Mouse (Mus musculus): Measurements from ENCODE around the gene Dgcr2.

Gene Dgcr2

GRCm38 (mm10) chr16:17911052-17911595 lies 12.8 kb upstream of the Dgcr2 start, which contains the start of gene Ess2:
TSS of gene Ess2 (minus strand) at chr16:17911348.
- DNase-seq (ENCODE audit: low spot score), result peak; percentile 70

- no peak for DNase-seq (ENCODE audit: low spot score)
Measured at GRCm38 (mm10) chr16:17896091-17896490, 2.3 kb downstream of the Dgcr2 start.

GRCm38 (mm10) chr16:17893923-17894322 lies 4.4 kb downstream of the Dgcr2 start, which contains the start of gene Tssk1:
TSS of gene Tssk1 (plus strand) at chr16:17894223.
- DNase-seq (ENCODE audit: low spot score), result no peak

GRCm38 (mm10) chr16:17892606-17893005 lies 5.8 kb downstream of the Dgcr2 start:
- no peak for DNase-seq (ENCODE audit: low spot score)

- DNase-seq (ENCODE audit: low spot score), result peak; percentile 99
Measured at GRCm38 (mm10) chr16:17891567-17891959, 6.8 kb downstream of the Dgcr2 start, which contains the start of gene Gm20518. TSS of gene Gm20518 (minus strand) at chr16:17891671.

- peak; percentile 70 for DNase-seq (ENCODE audit: low spot score)
Measured at GRCm38 (mm10) chr16:17890917-17891566, 7.3 kb downstream of the Dgcr2 start.

GRCm38 (mm10) chr16:17890342-17890727 lies 8.0 kb downstream of the Dgcr2 start:
- no peak for DNase-seq (ENCODE audit: low spot score)

- no peak for DNase-seq (ENCODE audit: low spot score)
Measured at GRCm38 (mm10) chr16:17889689-17890341, 8.5 kb downstream of the Dgcr2 start.

GRCm38 (mm10) chr16:17884116-17884515 lies 14.2 kb downstream of the Dgcr2 start:
- no peak for DNase-seq (ENCODE audit: low spot score)

- no peak for DNase-seq (ENCODE audit: low spot score)
Measured at GRCm38 (mm10) chr16:17882196-17882595, 16.2 kb downstream of the Dgcr2 start.

- DNase-seq (ENCODE audit: low spot score), result no peak
Measured at GRCm38 (mm10) chr16:17879571-17879970, 18.8 kb downstream of the Dgcr2 start.

- no peak for DNase-seq (ENCODE audit: low spot score)
Measured at GRCm38 (mm10) chr16:17876096-17876495, 22.3 kb downstream of the Dgcr2 start.

- DNase-seq (ENCODE audit: low spot score), result no peak
Measured at GRCm38 (mm10) chr16:17875174-17875573, 23.2 kb downstream of the Dgcr2 start.

GRCm38 (mm10) chr16:17872995-17873394 lies 25.4 kb downstream of the Dgcr2 start:
- DNase-seq (ENCODE audit: low spot score), result no peak

GRCm38 (mm10) chr16:17871248-17871647 lies 27.1 kb downstream of the Dgcr2 start:
- DNase-seq (ENCODE audit: low spot score), result no peak

GRCm38 (mm10) chr16:17865770-17866169 lies 32.6 kb downstream of the Dgcr2 start:
- peak; percentile 34 for DNase-seq (ENCODE audit: low spot score)

GRCm38 (mm10) chr16:17865293-17865692 lies 33.1 kb downstream of the Dgcr2 start:
- no peak for DNase-seq (ENCODE audit: low spot score)

- DNase-seq (ENCODE audit: low spot score), result no peak
Measured at GRCm38 (mm10) chr16:17858592-17858991, 39.8 kb downstream of the Dgcr2 start.

- no peak for DNase-seq (ENCODE audit: low spot score)
Measured at GRCm38 (mm10) chr16:17857157-17857556, 41.2 kb downstream of the Dgcr2 start.

GRCm38 (mm10) chr16:17853263-17853662 lies 45.1 kb downstream of the Dgcr2 start:
- DNase-seq (ENCODE audit: low spot score), result no peak

GRCm38 (mm10) chr16:17851860-17852259 lies 46.5 kb downstream of the Dgcr2 start:
- DNase-seq (ENCODE audit: low spot score), result no peak

GRCm38 (mm10) chr16:17851331-17851730 lies 47.0 kb downstream of the Dgcr2 start:
- no peak for DNase-seq (ENCODE audit: low spot score)

GRCm38 (mm10) chr16:17849486-17849885 lies 48.9 kb downstream of the Dgcr2 start:
- no peak for DNase-seq (ENCODE audit: low spot score)

All from urinary bladder, postnatal 25 days (tissue).